Mouse (Mus musculus) splenic B cell, adult 2 months (primary cell): Measurements from ENCODE around the gene Fam174b.

Experiments
- DNase-seq: peaks from one replicate; pipeline ENCODE4 v3.0.0-alpha.2; 2011; ENCODE audit warnings: low read depth, low spot score
- H3K27me3 ChIP-seq: 2 replicates; pipeline ENCODE4 v1.6.1; 2012; ENCODE audit warnings: mild to moderate bottlenecking, low read length, moderate library complexity, mixed read lengths; ENCODE audit not compliant: control insufficient read depth, poor library complexity, insufficient read depth, severe bottlenecking
- H3K36me3 ChIP-seq: 2 replicates; pipeline ENCODE4 v1.6.1; 2012; ENCODE audit warnings: mild to moderate bottlenecking, low read length, moderate library complexity, mixed read lengths; ENCODE audit not compliant: control insufficient read depth, poor library complexity, insufficient read depth, severe bottlenecking

Gene Fam174b

GRCm38 (mm10) chr7:73740111-73741035 is at the start of gene Fam174b:
Fam174b (plus strand) TSS chr7:73740302.
- Histone ChIP-seq H3K27me3 (no peaks in the 10 kb centered on the region), H3K36me3 (no peaks in the 10 kb centered on the region)
- no peak for DNase-seq

GRCm38 (mm10) chr7:73697092-73697491 is 43.0 kb upstream of the Fam174b start:
- DNase-seq = no peak
- no peaks in the 10 kb centered on the region for H3K27me3 ChIP-seq
- H3K36me3 ChIP-seq = no peaks in the 10 kb centered on the region

GRCm38 (mm10) chr7:73704305-73704704 is 35.8 kb upstream of the Fam174b start:
- no peaks in the 10 kb centered on the region for H3K27me3 ChIP-seq
- no peak for DNase-seq
- no peaks in the 10 kb centered on the region for H3K36me3 ChIP-seq

- Histone ChIP-seq H3K36me3 (no peaks in the 10 kb centered on the region), H3K27me3 (no peaks in the 10 kb centered on the region)
- DNase-seq = no peak
Measured at GRCm38 (mm10) chr7:73713506-73713905, 26.6 kb upstream of the Fam174b start.

GRCm38 (mm10) chr7:73715928-73716749 is 24.0 kb upstream of the Fam174b start:
- DNase-seq = no peak
- H3K27me3 ChIP-seq = no peaks in the 10 kb centered on the region
- no peaks in the 10 kb centered on the region for H3K36me3 ChIP-seq

- DNase-seq = no peak
- no peaks in the 10 kb centered on the region for H3K36me3 ChIP-seq
- H3K27me3 ChIP-seq = no peaks in the 10 kb centered on the region
Measured at GRCm38 (mm10) chr7:73716841-73717240, 23.3 kb upstream of the Fam174b start.

GRCm38 (mm10) chr7:73718031-73718430 is 22.1 kb upstream of the Fam174b start:
- H3K27me3 ChIP-seq = no peaks in the 10 kb centered on the region
- DNase-seq = no peak

GRCm38 (mm10) chr7:73718497-73719007 is 21.6 kb upstream of the Fam174b start:
- H3K36me3 ChIP-seq = no peaks in the 10 kb centered on the region
- DNase-seq = no peak
- no peaks in the 10 kb centered on the region for H3K27me3 ChIP-seq

More at GRCm38 (mm10) chr7:73718031-73718430, 22.1 kb upstream of the Fam174b start:
- H3K36me3 ChIP-seq = no peaks in the 10 kb centered on the region

- H3K36me3 ChIP-seq = no peaks in the 10 kb centered on the region
- DNase-seq = no peak
- H3K27me3 ChIP-seq = no peaks in the 10 kb centered on the region
Measured at GRCm38 (mm10) chr7:73721046-73721445, 19.1 kb upstream of the Fam174b start.

- H3K36me3 ChIP-seq = no peaks in the 10 kb centered on the region
- no peaks in the 10 kb centered on the region for H3K27me3 ChIP-seq
- DNase-seq = no peak
Measured at GRCm38 (mm10) chr7:73721764-73722163, 18.3 kb upstream of the Fam174b start.

- DNase-seq = no peak
- Histone ChIP-seq H3K36me3 (no peaks in the 10 kb centered on the region), H3K27me3 (no peaks in the 10 kb centered on the region)
Measured at GRCm38 (mm10) chr7:73729913-73730312, 10.2 kb upstream of the Fam174b start.

GRCm38 (mm10) chr7:73730430-73731022 is 9.6 kb upstream of the Fam174b start:
- no peaks in the 10 kb centered on the region for H3K27me3 ChIP-seq
- H3K36me3 ChIP-seq = no peaks in the 10 kb centered on the region
- DNase-seq = no peak

GRCm38 (mm10) chr7:73736046-73736445 is 4.1 kb upstream of the Fam174b start:
- no peaks in the 10 kb centered on the region for H3K36me3 ChIP-seq
- no peak for DNase-seq
- no peaks in the 10 kb centered on the region for H3K27me3 ChIP-seq

- Histone ChIP-seq H3K36me3 (no peaks in the 10 kb centered on the region), H3K27me3 (no peaks in the 10 kb centered on the region)
- DNase-seq = no peak
Measured at GRCm38 (mm10) chr7:73741392-73741791, 1.3 kb downstream of the Fam174b start.
